Mouse (Mus musculus) limb, embryonic 14.5 days (tissue): ENCODE results near the gene Nt5c1a. TPM values are rescaled to one million over a fixed set of nuclear protein-coding genes. Genes with fewer than 3 reads are reported as not detected.

ENCODE experiments used
- ATAC-seq: fragments of 200-750 bp; cut with Nextera tagmentation; 2 replicates; pipeline ENCODE4 v1.8.0; 2017; ENCODE audit warnings: low read depth, moderate number of reproducible peaks, moderate TSS enrichment; ENCODE audit not compliant: low FRiP score
- DNase-seq: peaks from one replicate; pipeline ENCODE4 v3.0.0-alpha.2; 2015; ENCODE audit warnings: low spot score
- H3K27ac ChIP-seq: fragments of 300-500 bp; sonication (generic); replicated peaks from 2 replicates; pipeline ENCODE4 v1.5.1; 2014; ENCODE audit warnings: low read depth, mild to moderate bottlenecking, low read length, moderate library complexity, mixed read lengths
- H3K27me3 ChIP-seq: fragments of 300-500 bp; sonication (generic); 2 replicates; pipeline ENCODE4 v1.6.1; 2014; ENCODE audit warnings: low read length, mixed read lengths; ENCODE audit not compliant: control insufficient read depth, insufficient read depth
- H3K36me3 ChIP-seq: fragments of 300-500 bp; sonication (generic); 2 replicates; pipeline ENCODE4 v1.6.1; 2014; ENCODE audit warnings: mild to moderate bottlenecking, low read length, moderate library complexity, mixed read lengths; ENCODE audit not compliant: control insufficient read depth, insufficient read depth
- H3K4me1 ChIP-seq: fragments of 300-500 bp; sonication (generic); 2 replicates; pipeline ENCODE4 v1.6.1; 2014; ENCODE audit warnings: antibody characterized with exemption, low read length, mixed read lengths; ENCODE audit not compliant: control insufficient read depth, insufficient read depth
- H3K4me2 ChIP-seq: fragments of 300-500 bp; sonication (generic); replicated peaks from 2 replicates; pipeline ENCODE4 v1.6.1; 2014; ENCODE audit warnings: low read depth, mild to moderate bottlenecking, low read length, moderate library complexity; ENCODE audit not compliant: severe bottlenecking
- H3K4me3 ChIP-seq: fragments of 300-500 bp; sonication (generic); replicated peaks from 2 replicates; pipeline ENCODE4 v1.5.1; 2014; ENCODE audit warnings: low read length
- H3K9ac ChIP-seq: fragments of 300-500 bp; sonication (generic); 2 replicates; pipeline ENCODE4 v1.6.1; 2014; ENCODE audit warnings: mild to moderate bottlenecking, low read depth, low read length, moderate library complexity; ENCODE audit not compliant: severe bottlenecking
- H3K9me3 ChIP-seq: fragments of 300-500 bp; sonication (generic); 2 replicates; pipeline ENCODE4 v1.6.1; 2016; ENCODE audit warnings: low read length; ENCODE audit not compliant: control insufficient read depth
- POLR2A ChIP-seq: fragments of 200-500 bp; IDR thresholded peaks from 2 replicates; pipeline ENCODE4 v1.8.0; 2012; ENCODE audit warnings: inconsistent platforms, mild to moderate bottlenecking, moderate library complexity, borderline replicate concordance; ENCODE audit not compliant: insufficient read depth, insufficient read length; ENCODE audit errors: extremely low read depth
- WGBS: fragments of 180-500 bp; shearing (Covaris S2); extraction: QIAGEN DNeasy Blood & Tissue Kit; methylation state at CpG from one replicate; pipeline ENCODE4 v1.1.7; 2014; 5-methylcytosine and 5-hydroxymethylcytosine counted together
- polyA plus RNA-seq, 2 experiments: library from polyadenylated mRNA; depleted of rRNA in 1 of 2; stranded (reverse) in 1 of 2; unstranded in 1 of 2; fragments of >200 nt; fragmentation: Nextera tagmentation in 1 of 2; extraction: Ambion mirVana in 1 of 2; gene quantifications; 2 replicates each; pipeline versions ENCODE4 v1.2.1 to v1.2.3; 2012 to 2014

Nt5c1a gene
- polyA plus RNA-seq, 2 experiments = 0.05 TPM; not detected in 1

- ATAC-seq = no peak
- Histone ChIP-seq H3K27ac (no peak overlapping the region), H3K9me3 (no peaks in the 10 kb centered on the region), H3K9ac (no peak overlapping the region), H3K4me2 (no peak overlapping the region), H3K36me3 (no peaks in the 10 kb centered on the region), H3K4me1 (peaks cover 14% of the 10 kb centered on the region), H3K4me3 (no peak overlapping the region), H3K27me3 (0 out of 2 replicates have a peak, but pooled peaks cover 33% of the 10 kb centered on the region)
- no peak for TF ChIP-seq POLR2A
- WGBS = 67% methylated on average over 6 of the region's 6 CpGs
- DNase-seq = peak; percentile 18
Observed at GRCm38 (mm10) chr4:123237386-123238266, 36.3 kb downstream of the Nt5c1a start.

- peak; percentile 85 for ATAC-seq
- H3K36me3 ChIP-seq = no peaks in the 10 kb centered on the region
- no peaks in the 10 kb centered on the region for H3K9me3 ChIP-seq
- H3K9ac ChIP-seq = peak overlapping the region; percentile 43
- 7% methylated on average over 34 of the region's 58 CpGs for WGBS
- peaks cover 9% of the 10 kb centered on the region for H3K4me1 ChIP-seq
- H3K4me3 ChIP-seq = peak overlapping the region; percentile 31
- 0 out of 2 replicates have a peak, but pooled peaks cover 15% of the 10 kb centered on the region for H3K27me3 ChIP-seq
- peak; percentile 32 for DNase-seq
- peak overlapping the region; percentile 64 for H3K4me2 ChIP-seq
- no peak overlapping the region for H3K27ac ChIP-seq
- TF ChIP-seq POLR2A = no peak
Observed at GRCm38 (mm10) chr4:123239361-123240203, 38.3 kb downstream of the Nt5c1a start.

DNA sequence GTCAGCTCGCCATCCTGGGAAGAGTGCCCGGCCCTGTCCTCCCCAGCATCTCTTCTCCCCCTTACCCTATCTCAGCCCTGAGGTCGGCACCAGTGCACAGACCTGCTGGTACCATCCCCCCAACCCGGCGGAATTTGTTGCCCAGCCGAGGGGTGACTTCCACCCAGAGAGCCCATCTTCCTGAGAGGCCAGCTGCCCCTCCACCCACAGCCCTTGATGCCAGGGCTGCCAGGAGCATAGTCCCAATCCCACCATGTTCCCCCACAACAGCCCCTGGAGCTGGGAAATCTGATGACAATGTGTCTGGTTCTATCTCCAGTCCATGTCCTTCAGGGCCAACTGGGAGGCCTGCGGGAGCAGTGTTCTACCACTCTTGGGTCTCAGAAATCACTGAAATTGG is 44.9 kb downstream of the Nt5c1a start:
- Histone ChIP-seq H3K4me1 (no peaks in the 10 kb centered on the region), H3K36me3 (no peaks in the 10 kb centered on the region), H3K9ac (no peak overlapping the region), H3K27me3 (no peaks in the 10 kb centered on the region), H3K9me3 (no peaks in the 10 kb centered on the region), H3K4me3 (no peak overlapping the region), H3K27ac (no peak overlapping the region), H3K4me2 (no peak overlapping the region)
- no peak for ATAC-seq
- TF ChIP-seq POLR2A = no peak
- WGBS = 84% methylated on average over 7 of the region's 7 CpGs
- DNase-seq = no peak

GRCm38 (mm10) chr4:123246651-123247050 is 45.3 kb downstream of the Nt5c1a start:
- H3K9ac ChIP-seq = no peak overlapping the region
- DNase-seq = no peak
- 97% methylated on average over 5 of the region's 5 CpGs for WGBS
- H3K36me3 ChIP-seq = no peaks in the 10 kb centered on the region
- no peaks in the 10 kb centered on the region for H3K4me1 ChIP-seq
- ATAC-seq = no peak
- no peak for TF ChIP-seq POLR2A
- no peaks in the 10 kb centered on the region for H3K27me3 ChIP-seq
- H3K4me3 ChIP-seq = no peak overlapping the region
- H3K4me2 ChIP-seq = no peak overlapping the region
- no peaks in the 10 kb centered on the region for H3K9me3 ChIP-seq
- H3K27ac ChIP-seq = no peak overlapping the region

GRCm38 (mm10) chr4:123247147-123247880 is 46.0 kb downstream of the Nt5c1a start:
- ATAC-seq (peak; percentile 75), DNase-seq (no peak)
- WGBS = 56% methylated on average over 7 of the region's 7 CpGs
- H3K27ac ChIP-seq = no peak overlapping the region
- no peak for TF ChIP-seq POLR2A
- no peak overlapping the region for H3K9ac ChIP-seq
- H3K4me1 ChIP-seq = no peaks in the 10 kb centered on the region
- no peaks in the 10 kb centered on the region for H3K9me3 ChIP-seq
- H3K36me3 ChIP-seq = no peaks in the 10 kb centered on the region
- H3K4me2 ChIP-seq = no peak overlapping the region
- no peak overlapping the region for H3K4me3 ChIP-seq
- no peaks in the 10 kb centered on the region for H3K27me3 ChIP-seq
